Mouse (Mus musculus): Measurements from ENCODE around the gene Asic4. TPM values are rescaled to one million over a fixed set of nuclear protein-coding genes. Genes with fewer than 3 reads are reported as not detected.
A peak's percentile ranks its signal among the peaks of the same experiment; 100 is the strongest.

Gene Asic4
- polyA plus RNA-seq, 1 experiment, result 0.05 TPM

GRCm38 (mm10) chr1:75480735-75481134, 30.5 kb downstream of the Asic4 start:
- no peak for DNase-seq
- WGBS, result 82% methylated on average over 7 of the region's 7 CpGs
- H3K4me1 ChIP-seq (replicated peaks; ENCODE audit: control insufficient read depth, insufficient read depth, low read length), result peaks cover 9% of the 10 kb centered on the region
- no peak overlapping the region for H3K27ac ChIP-seq (ENCODE audit: control insufficient read depth, insufficient read depth, low read length)
- H3K36me3 ChIP-seq (ENCODE audit: control insufficient read depth, insufficient read depth, low read length), result no peaks in the 10 kb centered on the region
- no peaks in the 10 kb centered on the region; the same call in 1 of the 2 replicates for H3K27me3 ChIP-seq (ENCODE audit: control insufficient read depth, insufficient read depth, low read length)
- TF ChIP-seq CTCF (IDR thresholded peaks at IDR 0.05; ENCODE audit: borderline replicate concordance, control insufficient read depth, extremely low read depth, insufficient read depth, low read length, poor library complexity) (no peak), POLR2A (IDR thresholded peaks at IDR 0.05; ENCODE audit: control insufficient read depth, extremely low read depth, insufficient read depth, low read length, poor library complexity) (no peak)
- H3K4me3 ChIP-seq (ENCODE audit: control insufficient read depth, insufficient read depth, low read length), result no peak overlapping the region

GRCm38 (mm10) chr1:75486561-75486960, 36.3 kb downstream of the Asic4 start:
- H3K27ac ChIP-seq (ENCODE audit: control insufficient read depth, insufficient read depth, low read length), result no peak overlapping the region
- H3K4me3 ChIP-seq (ENCODE audit: control insufficient read depth, insufficient read depth, low read length), result no peak overlapping the region
- H3K27me3 ChIP-seq (ENCODE audit: control insufficient read depth, insufficient read depth, low read length), result peaks cover 12% of the 10 kb centered on the region; the same call in 1 of the 2 replicates
- TF ChIP-seq POLR2A (IDR thresholded peaks at IDR 0.05; ENCODE audit: control insufficient read depth, extremely low read depth, insufficient read depth, low read length, poor library complexity) (no peak), CTCF (IDR thresholded peaks at IDR 0.05; ENCODE audit: borderline replicate concordance, control insufficient read depth, extremely low read depth, insufficient read depth, low read length, poor library complexity) (no peak)
- 7% methylated on average over 24 of the region's 24 CpGs for WGBS
- H3K36me3 ChIP-seq (ENCODE audit: control insufficient read depth, insufficient read depth, low read length), result no peaks in the 10 kb centered on the region
- H3K4me1 ChIP-seq (replicated peaks; ENCODE audit: control insufficient read depth, insufficient read depth, low read length), result peaks cover 6% of the 10 kb centered on the region; the same call in 1 of the 2 replicates
- DNase-seq, result no peak

GRCm38 (mm10) chr1:75487040-75487404, 36.8 kb downstream of the Asic4 start:
- Histone ChIP-seq H3K4me3 (ENCODE audit: control insufficient read depth, insufficient read depth, low read length) (peak overlapping the region; percentile 44), H3K27ac (ENCODE audit: control insufficient read depth, insufficient read depth, low read length) (no peak overlapping the region), H3K36me3 (ENCODE audit: control insufficient read depth, insufficient read depth, low read length) (no peaks in the 10 kb centered on the region), H3K27me3 (ENCODE audit: control insufficient read depth, insufficient read depth, low read length) (peaks cover 12% of the 10 kb centered on the region; the same call in 1 of the 2 replicates), H3K4me1 (replicated peaks; ENCODE audit: control insufficient read depth, insufficient read depth, low read length) (peaks cover 6% of the 10 kb centered on the region; the same call in 1 of the 2 replicates)
- no peak for TF ChIP-seq CTCF (IDR thresholded peaks at IDR 0.05; ENCODE audit: borderline replicate concordance, control insufficient read depth, extremely low read depth, insufficient read depth, low read length, poor library complexity)
- no peak for TF ChIP-seq POLR2A (IDR thresholded peaks at IDR 0.05; ENCODE audit: control insufficient read depth, extremely low read depth, insufficient read depth, low read length, poor library complexity)
- DNase-seq, result no peak
- WGBS, result 7% methylated on average over 13 of the region's 13 CpGs

- peaks cover 6% of the 10 kb centered on the region; the same call in 1 of the 2 replicates for H3K4me1 ChIP-seq (replicated peaks; ENCODE audit: control insufficient read depth, insufficient read depth, low read length)
- H3K27ac ChIP-seq (ENCODE audit: control insufficient read depth, insufficient read depth, low read length), result no peak overlapping the region
- DNase-seq, result peak; percentile 70
- H3K27me3 ChIP-seq (ENCODE audit: control insufficient read depth, insufficient read depth, low read length), result peaks cover 12% of the 10 kb centered on the region; the same call in 1 of the 2 replicates
- WGBS, result 3% methylated on average over 62 of the region's 62 CpGs
- H3K4me3 ChIP-seq (ENCODE audit: control insufficient read depth, insufficient read depth, low read length), result peak overlapping the region; percentile 44
- no peaks in the 10 kb centered on the region for H3K36me3 ChIP-seq (ENCODE audit: control insufficient read depth, insufficient read depth, low read length)
- no peak for TF ChIP-seq POLR2A (IDR thresholded peaks at IDR 0.05; ENCODE audit: control insufficient read depth, extremely low read depth, insufficient read depth, low read length, poor library complexity)
- TF ChIP-seq CTCF (IDR thresholded peaks at IDR 0.05; ENCODE audit: borderline replicate concordance, control insufficient read depth, extremely low read depth, insufficient read depth, low read length, poor library complexity), result no peak
These were observed 37.3 kb downstream of the Asic4 start for GRCm38 (mm10) chr1:75487405-75488161.

- no peaks in the 10 kb centered on the region for H3K36me3 ChIP-seq (ENCODE audit: control insufficient read depth, insufficient read depth, low read length)
- no peak for TF ChIP-seq POLR2A (IDR thresholded peaks at IDR 0.05; ENCODE audit: control insufficient read depth, extremely low read depth, insufficient read depth, low read length, poor library complexity)
- TF ChIP-seq CTCF (IDR thresholded peaks at IDR 0.05; ENCODE audit: borderline replicate concordance, control insufficient read depth, extremely low read depth, insufficient read depth, low read length, poor library complexity), result no peak
These were observed 40.7 kb downstream of the Asic4 start for GRCm38 (mm10) chr1:75490785-75491551.

GRCm38 (mm10) chr1:75492579-75493170, 42.4 kb downstream of the Asic4 start:
- no peak overlapping the region for H3K4me3 ChIP-seq (ENCODE audit: control insufficient read depth, insufficient read depth, low read length)
- WGBS, result 90% methylated on average over 24 of the region's 24 CpGs
- no peak for TF ChIP-seq POLR2A (IDR thresholded peaks at IDR 0.05; ENCODE audit: control insufficient read depth, extremely low read depth, insufficient read depth, low read length, poor library complexity)
- no peak for TF ChIP-seq CTCF (IDR thresholded peaks at IDR 0.05; ENCODE audit: borderline replicate concordance, control insufficient read depth, extremely low read depth, insufficient read depth, low read length, poor library complexity)
- H3K4me1 ChIP-seq (replicated peaks; ENCODE audit: control insufficient read depth, insufficient read depth, low read length), result no peaks in the 10 kb centered on the region; the same call in 1 of the 2 replicates
- no peaks in the 10 kb centered on the region for H3K36me3 ChIP-seq (ENCODE audit: control insufficient read depth, insufficient read depth, low read length)
- no peak for DNase-seq
- no peak overlapping the region for H3K27ac ChIP-seq (ENCODE audit: control insufficient read depth, insufficient read depth, low read length)
- H3K27me3 ChIP-seq (ENCODE audit: control insufficient read depth, insufficient read depth, low read length), result peaks cover 4% of the 10 kb centered on the region; the same call in 1 of the 2 replicates

More at GRCm38 (mm10) chr1:75490785-75491551, 40.7 kb downstream of the Asic4 start:
- DNase-seq, result no peak
- H3K27ac ChIP-seq (ENCODE audit: control insufficient read depth, insufficient read depth, low read length), result no peak overlapping the region
- no peak overlapping the region for H3K4me3 ChIP-seq (ENCODE audit: control insufficient read depth, insufficient read depth, low read length)
- H3K4me1 ChIP-seq (replicated peaks; ENCODE audit: control insufficient read depth, insufficient read depth, low read length), result peaks cover 6% of the 10 kb centered on the region; the same call in 1 of the 2 replicates
- WGBS, result 94% methylated on average over 34 of the region's 34 CpGs
- H3K27me3 ChIP-seq (ENCODE audit: control insufficient read depth, insufficient read depth, low read length), result peaks cover 12% of the 10 kb centered on the region; the same call in 1 of the 2 replicates

All from thymus, adult 2 months (tissue).